Mouse (Mus musculus) left cerebral cortex, postnatal 10 days (tissue): ENCODE data around the gene Ptpre. TPM values are rescaled to one million over a fixed set of nuclear protein-coding genes. Genes with fewer than 3 reads are reported as not detected.
"Not testable (repeated sequence)": the region's sequence is repeated elsewhere in the genome, so short reads cannot be mapped to it uniquely, and the experiment has no call there.

Source experiments
- DNase-seq, 2 experiments: peaks; one replicate each; pipeline ENCODE4 v3.0.0; 2021 to 2022; ENCODE audit warnings: low spot score in 2 of 2, mixed read lengths in 1 of 2; ENCODE audit errors: extremely low spot score in 1 of 2
- intact Hi-C: fragments of 180-260 bp; cut with DNase I; formaldehyde crosslinking; loops from one replicate; pipeline ENCODE4 v1.15.1; 2025
- total RNA-seq, 2 experiments: library from RNA; stranded (reverse); gene quantifications; 2 replicates each; pipeline ENCODE4 v1.2.3; 2021

Ptpre gene
- 10 to 100 TPM; 32.5 to 32.8 TPM for total RNA-seq

DNA sequence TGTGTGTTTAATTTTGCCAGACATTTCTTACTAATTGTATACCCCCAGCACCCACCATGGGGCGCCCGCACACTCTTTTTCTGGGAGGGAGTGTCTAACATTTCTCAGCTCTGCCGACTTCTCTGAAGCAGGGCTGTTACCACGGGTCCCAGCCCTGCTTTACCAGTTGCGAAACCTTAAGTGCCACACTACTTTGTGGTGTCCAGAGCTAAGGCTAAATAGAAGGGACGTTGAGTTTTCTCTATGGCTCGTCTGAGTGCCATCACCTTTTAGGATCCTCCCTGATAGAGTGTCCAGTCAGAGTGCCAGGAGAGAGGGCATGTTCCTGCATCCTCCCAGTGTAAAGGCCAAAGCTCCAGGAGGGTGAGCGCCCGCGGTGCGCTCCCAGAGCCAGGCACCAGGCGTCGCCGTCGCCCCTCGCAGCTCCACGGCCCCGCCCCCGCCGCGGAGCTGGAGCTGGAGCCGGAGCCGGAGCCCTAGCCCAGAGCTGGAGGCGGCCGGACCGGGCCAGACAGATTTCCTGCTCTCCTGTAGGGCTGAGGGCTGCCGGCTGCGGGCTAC is at the start of gene Ptpre:
TSS of gene Ptpre (plus strand) at position 141 of the 561 bp plus-strand sequence.
- intact Hi-C loops, result loop anchor here (2.0 to 5.0 kb wide), 3 partner anchors 50 to 200 kb away; no protein-coding TSS in a partner anchor
- peak; percentile 81 to 92 for DNase-seq

DNA sequence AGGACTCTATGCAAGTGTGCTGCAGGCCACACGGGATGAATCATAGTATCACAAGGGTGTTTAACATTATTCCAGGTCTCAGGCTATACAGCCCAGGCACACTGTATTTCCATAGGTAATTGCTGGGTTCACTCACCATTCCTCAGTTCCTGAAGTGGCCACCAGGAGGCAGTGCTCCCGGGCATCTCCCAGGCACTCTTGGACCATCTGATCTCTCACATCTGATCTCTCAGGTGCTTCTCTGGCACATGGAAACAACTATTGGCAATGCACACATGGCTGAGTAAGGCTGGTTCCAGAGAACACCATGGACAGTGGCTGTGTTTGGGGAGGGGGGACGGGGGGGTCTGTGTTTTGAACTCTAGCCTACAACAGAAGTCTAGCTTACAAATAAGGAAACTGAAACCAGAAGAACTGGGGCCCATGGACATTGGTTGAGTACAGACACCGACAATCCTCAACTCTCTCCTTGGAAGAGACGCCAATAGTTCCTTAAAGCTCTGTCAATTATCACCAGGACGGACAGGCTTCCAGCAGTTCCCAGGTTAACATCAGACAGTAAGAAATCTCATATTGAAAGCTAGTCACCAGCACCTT is 49.0 kb upstream of the Ptpre start:
- no peak for DNase-seq

DNA sequence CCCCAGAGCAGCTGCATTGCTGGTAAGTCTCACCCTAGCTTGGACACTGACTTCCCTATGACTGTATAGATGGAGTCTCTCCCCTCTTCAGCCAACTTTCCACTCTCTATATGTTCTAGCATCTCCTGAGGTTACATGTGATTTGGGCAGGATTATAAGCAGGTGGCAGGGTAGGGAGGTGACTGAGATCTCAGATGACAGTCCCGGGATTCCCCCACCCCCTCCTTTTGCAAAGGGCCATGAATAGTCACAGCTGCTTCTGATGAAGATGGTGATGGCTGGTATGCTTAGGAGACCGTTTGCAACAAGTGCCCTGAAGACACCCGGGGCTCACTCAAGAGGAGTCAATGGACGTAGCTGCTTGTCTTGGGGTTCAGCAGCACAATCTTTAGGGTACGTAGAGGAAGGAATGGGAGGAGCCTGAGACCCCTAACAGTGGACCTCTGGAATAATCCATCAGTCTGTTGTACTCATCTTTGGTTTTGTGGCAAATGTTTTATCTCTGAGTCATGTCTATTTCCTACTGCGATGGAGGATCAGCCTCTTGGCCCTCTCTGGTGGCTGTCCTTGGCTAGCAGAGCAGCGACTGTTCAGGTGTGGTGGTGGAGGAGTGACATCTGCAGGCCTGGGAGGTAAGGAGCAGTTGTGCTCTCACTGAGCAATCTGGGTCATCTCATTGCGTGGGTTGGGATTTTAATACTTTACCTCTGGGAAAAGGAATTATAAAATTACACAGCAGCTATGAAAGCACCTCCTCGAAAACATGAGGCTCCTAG is 47.4 kb upstream of the Ptpre start:
- intact Hi-C loops, result loop anchor here (5.0 to 10.0 kb wide), 3 partner anchors 1265 to 1818 kb away; no protein-coding TSS in a partner anchor
- DNase-seq, result no peak

More for the DNA sequence above, 49.0 kb upstream of the Ptpre start:
- intact Hi-C loops, result loop anchor here (5.0 to 10.0 kb wide), 3 partner anchors 1264 to 1816 kb away; no protein-coding TSS in a partner anchor

DNA sequence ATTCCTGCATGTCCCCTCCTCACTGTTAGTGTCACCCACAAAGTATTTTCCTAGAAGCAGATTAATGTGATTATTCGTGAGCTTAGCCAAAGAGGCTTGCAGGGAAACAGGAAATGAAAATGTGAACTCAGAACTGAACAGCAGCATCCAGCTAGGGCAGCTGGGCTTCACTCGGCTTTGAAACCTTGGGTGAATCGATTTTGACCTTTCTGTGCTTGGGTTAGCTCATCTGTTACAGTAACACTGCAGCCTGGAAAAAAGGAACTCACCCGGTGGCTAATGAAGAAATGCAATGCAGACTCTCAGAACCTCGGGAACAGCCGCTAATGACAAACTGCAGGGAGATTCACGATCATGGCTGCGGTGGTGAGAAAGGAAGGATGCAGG is 46.8 kb upstream of the Ptpre start:
- intact Hi-C loops, result no loop called here
- DNase-seq, result no peak

DNA sequence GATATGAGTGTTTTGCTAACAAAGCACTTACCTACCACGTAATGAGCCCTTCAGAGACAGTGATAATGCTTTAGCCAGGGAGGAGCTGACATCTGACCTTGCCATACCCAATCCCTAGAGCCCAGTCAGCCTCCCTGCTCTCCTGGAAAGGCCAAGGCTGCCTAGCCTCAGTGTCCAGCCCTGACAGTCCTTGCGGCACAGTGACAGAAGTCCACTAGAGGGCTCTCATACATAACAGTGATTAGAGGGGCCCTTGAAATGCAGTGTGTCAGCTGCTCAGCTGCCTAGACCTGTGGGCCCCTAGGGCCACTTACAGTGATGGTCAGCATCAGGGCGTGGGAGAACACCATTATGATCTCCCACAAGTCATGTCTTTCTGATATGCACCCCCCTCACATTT is 42.0 kb upstream of the Ptpre start:
- intact Hi-C loops, result loop anchor here (5.0 kb wide), 2 partner anchors 172 to 242 kb away; no protein-coding TSS in a partner anchor
- no peak for DNase-seq

DNA sequence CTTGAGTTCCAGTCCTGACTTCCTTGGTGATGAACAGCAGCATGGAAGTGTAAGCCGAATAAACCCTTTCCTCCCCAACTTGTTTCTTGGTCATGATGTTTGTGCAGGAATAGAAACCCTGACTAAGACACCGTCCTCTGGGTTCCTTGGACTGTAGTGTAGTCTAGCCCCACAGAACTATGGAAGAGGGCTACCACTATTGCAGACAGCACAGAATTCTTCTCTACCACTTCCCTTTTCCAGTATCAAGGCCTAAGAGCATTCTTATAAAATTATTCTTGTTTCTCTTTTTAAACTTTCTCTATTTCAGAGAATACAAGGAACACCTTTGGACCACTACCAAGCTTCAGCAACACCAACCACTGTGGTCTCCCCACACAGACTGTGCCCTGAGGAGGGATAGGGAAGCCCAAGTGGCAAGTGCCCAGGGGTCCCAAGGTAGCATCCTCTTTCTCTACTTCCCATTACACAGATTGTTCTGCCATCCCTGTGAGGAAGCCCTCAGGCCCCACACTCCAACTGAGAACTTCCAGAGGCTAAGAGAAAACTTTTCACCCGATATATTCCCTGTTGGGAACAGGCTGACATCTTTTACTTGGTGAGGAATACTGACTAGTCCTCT is 38.6 kb upstream of the Ptpre start:
- no peak for DNase-seq
- intact Hi-C loops, result loop anchor here (5.0 kb wide), 2 partner anchors 169 to 239 kb away; no protein-coding TSS in a partner anchor

DNA sequence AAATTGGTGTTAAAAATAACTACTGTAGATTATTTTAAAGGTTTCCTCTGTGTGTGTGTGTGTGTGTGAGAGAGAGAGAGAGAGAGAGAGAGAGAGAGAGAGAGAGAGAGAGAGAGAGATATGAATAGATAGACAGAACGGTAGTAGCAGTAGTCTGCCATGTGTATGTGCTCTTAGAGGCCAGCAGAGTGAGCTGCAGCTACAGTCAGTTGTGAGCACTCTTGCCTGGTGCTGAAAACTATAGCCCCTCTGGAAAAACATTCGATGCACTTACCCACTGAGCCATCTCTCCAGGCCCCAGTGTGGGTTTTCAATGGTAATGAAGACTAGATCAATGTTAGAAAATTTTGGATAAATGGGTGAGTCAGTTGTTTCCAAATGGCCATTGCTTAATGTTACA is 37.9 kb upstream of the Ptpre start:
- intact Hi-C loops, result loop anchor here (5.0 kb wide), 2 partner anchors 168 to 238 kb away; no protein-coding TSS in a partner anchor
- no peak for DNase-seq

DNA sequence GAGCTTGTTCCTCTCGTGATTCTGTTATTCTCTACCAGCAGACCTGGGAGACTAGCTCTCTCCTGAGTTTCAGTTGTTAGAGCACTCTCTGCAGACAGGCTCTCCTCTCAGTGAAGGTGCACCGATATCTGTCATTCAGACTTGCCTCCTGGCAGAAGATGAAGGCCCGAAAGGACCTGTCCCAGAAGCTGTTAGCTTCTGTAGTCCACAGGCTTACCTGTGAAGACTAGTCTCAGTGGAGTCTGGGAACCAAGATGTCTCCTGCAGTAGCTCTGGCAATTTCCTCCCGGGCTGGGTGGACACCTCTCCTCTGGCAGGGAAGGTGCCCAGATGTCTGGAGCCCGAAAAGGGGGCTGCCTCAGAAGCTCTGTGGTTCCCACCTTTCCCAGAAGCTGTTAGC is 30.8 kb upstream of the Ptpre start:
- DNase-seq, intact Hi-C loops: not testable (repeated sequence)

DNA sequence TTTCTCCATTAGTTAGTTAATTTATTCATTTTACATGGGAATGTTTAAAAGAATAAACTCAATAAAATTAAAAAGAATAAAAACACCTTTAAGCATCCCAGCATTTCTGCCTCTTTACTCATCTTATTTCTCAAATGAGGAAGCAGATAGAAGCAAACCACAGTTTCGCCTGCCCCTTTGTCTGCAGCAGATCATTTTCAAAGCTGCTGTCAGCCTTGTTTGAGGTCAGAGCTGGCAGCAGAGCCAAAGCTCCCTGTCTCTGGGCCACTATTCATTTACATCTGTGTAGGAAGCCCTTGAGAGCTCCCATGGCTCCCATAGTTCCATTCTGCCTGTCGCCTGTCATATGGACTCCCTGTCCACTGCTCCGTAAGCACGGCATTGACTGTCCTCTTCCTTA is 28.7 kb upstream of the Ptpre start:
- intact Hi-C loops, result no loop called here
- DNase-seq, result no peak

DNA sequence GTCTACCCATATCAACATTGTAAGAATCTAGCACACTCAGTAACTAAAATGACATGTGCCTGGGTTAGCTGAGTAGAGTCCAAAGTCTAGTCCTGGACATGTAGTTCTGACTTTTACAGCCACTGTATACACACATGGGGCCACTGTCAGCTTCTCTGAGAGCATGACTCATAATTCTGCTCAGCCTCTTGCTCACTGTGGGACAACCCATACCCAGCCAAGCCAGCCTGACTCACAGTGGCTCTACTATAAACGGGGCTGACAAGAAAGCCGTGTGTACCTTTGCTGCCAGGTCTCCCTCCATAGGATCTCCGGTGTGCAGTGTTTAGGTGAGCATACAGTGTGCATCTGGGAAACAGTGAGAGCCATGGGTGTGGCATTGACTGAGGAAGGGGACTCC is 28.0 kb upstream of the Ptpre start:
- no peak for DNase-seq
- intact Hi-C loops, result no loop called here

DNA sequence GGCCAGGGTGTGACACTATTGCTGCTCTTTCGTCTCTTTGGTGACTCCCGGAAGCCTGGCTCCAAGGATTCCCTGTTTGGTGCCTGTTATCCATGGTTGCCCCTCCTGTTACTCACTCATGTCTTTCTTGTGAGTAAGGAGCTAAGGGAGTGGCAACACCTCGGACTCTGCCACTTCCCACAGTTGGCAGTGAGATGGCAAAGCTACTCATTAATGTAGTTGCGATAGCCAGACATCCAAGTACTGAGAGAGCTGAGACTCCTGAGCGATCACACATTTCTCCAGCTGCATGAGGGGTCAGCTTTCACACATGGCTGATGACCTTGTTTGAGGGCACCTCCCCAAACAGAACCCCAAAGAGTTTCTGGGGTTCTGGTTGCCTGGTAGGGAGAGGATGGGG is 26.9 kb upstream of the Ptpre start:
- intact Hi-C loops, result no loop called here
- no peak for DNase-seq

DNA sequence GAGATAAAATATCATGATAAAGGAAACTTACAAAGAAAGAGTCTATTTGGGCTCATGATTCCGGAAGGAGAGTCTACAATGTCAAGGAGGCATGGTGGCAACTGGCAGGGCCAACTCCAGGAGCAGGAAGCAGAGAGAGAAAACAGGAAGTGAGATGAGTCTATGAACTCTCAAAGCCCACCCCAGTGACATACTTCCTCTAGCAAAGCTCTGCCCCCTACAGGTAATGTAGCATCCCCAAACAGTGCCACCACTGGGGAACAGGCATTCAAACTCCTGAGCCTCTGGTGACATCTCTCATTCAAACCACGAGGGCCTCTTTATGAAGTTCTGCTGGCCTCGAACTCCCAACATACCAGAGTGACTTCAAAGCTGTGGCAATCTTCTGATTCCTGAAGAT is 25.6 kb upstream of the Ptpre start:
- no peak for DNase-seq

DNA sequence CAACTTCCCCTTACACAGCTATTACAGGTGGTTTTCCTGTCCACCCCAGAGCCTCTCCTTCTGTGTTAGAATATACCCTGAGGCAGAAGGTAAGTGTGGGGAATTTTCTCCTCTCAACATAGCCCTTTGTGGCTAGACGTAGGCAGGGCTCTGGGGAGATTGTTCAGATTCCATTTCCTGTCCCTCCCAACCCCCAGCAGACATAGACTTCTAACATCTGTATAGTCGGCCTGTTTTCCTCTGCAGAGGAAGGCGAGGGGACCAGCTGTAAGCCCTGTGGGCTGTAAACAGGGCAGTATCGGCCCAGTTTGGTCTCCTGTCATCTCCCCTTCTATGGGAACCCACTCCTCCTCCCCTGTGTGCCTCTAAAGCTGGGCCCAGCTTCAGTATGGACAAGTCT is 20.1 kb upstream of the Ptpre start:
- no peak for DNase-seq
- intact Hi-C loops, result no loop called here

More for the DNA sequence above, 25.6 kb upstream of the Ptpre start:
- intact Hi-C loops, result no loop called here

DNA sequence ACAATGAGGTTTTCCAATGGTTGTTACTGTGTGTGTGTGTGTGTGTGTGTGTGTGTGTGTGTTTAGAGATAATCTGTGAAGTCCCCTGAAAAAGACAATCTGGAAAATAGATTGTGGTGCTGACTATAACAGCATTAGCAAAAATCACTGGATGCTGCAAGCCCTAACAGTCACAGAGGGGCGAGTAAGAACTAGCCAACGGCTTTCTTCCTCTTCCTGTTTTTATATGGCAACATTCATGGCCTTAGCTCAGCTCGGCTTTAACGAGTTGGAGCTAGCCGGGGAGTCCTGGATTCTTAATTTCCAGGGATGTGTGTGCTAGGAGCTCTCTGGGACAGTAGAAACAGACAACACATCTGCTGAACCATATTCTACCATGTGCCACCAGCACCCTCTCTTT is 17.0 kb upstream of the Ptpre start:
- no peak for DNase-seq
- intact Hi-C loops, result no loop called here

DNA sequence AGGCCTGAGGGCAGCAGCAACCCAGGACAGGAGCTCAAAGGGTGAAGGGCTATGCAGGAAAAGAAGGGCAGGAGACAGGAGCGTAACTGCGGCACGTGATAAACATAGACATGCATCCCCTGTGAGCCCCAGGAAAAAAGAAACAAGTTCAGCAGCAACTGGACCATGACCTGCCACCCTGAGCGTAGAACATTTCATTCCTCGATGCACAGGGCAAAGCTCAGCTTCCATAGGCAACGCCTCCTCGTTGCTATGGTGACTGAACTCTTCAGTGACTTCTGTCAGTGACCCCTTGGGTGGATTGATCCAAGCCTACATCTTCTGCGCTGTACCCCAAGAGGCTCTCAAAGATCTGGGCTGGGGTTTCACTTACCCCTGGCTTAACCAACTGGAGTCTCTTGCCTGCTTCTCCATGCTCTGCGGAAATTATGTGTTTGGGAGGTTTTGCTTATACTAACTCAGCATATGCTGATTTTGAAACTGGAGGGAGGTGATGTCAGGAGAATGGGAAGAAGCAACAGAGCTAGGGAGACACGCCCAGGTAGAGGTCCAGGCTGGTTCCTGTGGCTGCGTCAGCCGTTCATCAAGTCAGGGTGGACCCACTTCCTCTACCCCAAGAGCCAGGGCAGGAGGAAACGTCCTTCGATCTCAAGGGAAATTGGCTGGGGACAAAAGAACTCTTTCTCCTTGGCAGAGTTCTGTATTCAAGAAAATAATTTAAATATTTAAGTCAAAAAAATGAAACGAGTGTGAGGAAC is 15.3 kb upstream of the Ptpre start:
- intact Hi-C loops, result no loop called here
- DNase-seq, result no peak

DNA sequence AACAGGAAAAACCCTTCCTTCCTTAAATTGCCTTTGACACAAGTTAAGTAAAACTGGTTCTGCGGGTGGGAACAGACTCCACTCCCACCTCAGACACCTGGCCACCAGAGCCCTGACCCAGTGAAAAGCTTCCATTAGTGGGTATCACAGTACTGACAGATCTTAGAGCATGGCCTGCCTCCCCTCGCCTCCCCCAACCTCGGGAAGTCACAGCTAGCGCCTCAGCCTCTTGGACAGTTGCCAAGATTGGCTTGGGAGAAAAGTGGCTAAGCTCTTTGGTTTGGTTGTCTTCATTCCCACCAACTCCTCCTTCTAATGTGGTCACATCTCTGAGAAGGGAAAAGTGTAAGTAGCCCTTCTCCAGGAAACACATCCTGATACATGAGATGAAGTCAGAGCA is 13.3 kb upstream of the Ptpre start:
- DNase-seq, result no peak
- intact Hi-C loops, result no loop called here

DNA sequence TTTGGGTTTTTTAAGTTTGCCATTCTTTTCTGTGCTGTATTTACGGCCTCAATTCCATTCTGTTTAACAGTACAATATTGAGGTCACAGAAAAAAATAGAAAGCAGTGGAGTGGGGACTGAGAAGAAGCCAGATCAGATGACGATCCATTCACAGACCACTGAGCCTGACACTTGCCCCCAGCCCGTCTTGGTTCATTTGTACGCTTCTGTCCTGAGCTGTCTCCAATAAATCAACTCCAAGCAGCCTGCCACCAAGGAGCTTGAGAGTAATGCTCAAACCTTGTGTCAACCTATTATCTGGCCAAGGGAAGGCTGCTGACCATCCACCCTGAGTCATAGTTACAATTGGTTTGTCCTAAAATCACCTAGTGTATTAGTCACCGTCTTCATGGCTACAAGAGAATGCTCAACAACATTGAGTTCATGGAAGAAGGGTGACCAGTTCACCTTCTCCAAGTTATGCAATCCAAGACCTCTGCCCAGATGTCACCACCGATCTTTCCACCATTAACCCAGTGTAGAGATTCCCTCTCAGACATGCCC is 12.8 kb upstream of the Ptpre start:
- DNase-seq, result no peak
- intact Hi-C loops, result no loop called here

DNA sequence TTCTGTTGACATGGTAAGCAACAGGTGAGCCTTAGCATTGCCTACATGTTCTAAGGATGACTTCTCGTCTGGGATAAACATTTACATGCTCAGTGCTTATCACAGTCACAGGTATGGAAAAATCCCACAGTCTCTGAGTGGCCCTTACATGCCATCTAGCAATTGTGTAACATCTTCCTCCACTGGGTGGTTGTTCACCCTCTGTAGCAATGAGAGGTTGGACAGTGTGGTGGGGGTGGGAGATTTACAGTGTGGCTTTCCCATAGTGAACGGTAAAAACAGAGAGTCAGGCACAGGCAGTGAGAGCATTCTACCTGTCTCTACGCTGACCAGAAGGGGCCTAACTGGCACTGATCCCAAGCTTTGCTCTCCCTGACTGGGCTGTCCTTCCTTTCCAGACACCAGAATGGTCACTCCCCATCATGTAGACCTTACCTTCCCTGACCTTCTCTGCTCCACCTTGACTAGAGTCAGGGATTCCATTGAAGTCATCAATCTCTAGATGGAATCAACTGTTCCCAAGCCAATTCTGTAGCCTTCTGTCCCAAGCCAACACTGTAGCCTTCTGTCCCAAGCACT is 10.6 kb upstream of the Ptpre start:
- DNase-seq, result no peak

More for the DNA sequence above, 10.6 kb upstream of the Ptpre start:
- intact Hi-C loops, result no loop called here
